Comparison of ENCODE assay signal across 8 mouse cellular contexts in the genomic region with DNA sequence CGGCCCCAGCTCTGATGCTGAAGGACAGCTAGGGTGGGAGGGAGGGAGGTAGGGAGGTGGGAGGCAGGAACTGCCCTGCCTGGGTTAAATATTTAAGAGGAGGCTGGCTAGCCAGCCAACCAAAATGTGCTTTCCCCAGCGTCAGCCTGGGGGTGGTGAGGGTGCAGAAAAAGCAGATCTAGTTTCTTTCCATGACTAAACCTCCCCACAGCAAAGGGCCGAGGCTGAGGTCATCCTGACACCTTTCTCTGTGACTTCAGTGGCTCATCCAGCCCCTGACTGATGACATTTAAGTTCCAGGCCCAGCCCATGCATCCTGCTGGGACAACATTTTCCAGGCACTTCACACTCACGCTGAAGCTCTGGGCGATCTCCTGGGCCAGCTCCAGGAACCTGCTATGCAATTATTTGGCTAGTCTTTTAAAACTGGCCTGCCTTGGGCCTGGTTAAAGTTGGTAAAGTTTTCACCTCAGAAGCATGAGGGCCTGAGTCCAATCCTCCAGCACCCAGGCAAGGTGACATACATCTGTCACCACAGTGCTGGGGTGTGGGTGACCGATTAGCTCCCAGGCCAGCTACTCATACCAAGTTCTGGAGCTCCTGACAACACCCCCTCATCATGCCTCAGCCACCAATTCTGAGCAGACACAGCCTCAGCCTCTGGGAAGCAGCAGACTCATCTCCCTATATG.
DNase-seq lines count a peak whose midpoint lies in the region; ATAC-seq and TF ChIP-seq lines count a peak whose summit lies in the region.

No protein-coding gene starts in this region.

- TF ChIP-seq POLR2A in limb, embryonic 14.5 days (IDR thresholded peaks at IDR 0.05; ENCODE audit: borderline replicate concordance, extremely low read depth, insufficient read depth, insufficient read length): no peak
- no peak for TF ChIP-seq POLR2A in cerebellum, adult 2 months (IDR thresholded peaks at IDR 0.05; ENCODE audit: borderline replicate concordance, insufficient read depth, low read length)

- H3K9ac ChIP-seq in hindbrain, embryonic 13.5 days: peak overlapping the region; percentile 46; the same call in 1 of the 2 replicates
- H3K9ac ChIP-seq in hindbrain, embryonic 16.5 days (ENCODE audit: low read depth, low read length): no peak overlapping the region
- 0 out of 2 replicates have a peak overlapping the region, but pooled peaks have one; percentile 43 for H3K9ac ChIP-seq in heart, postnatal 0 days (replicated peaks; ENCODE audit: low read depth, low read length)
- peak overlapping the region; percentile 25; the same call in 1 of the 2 replicates for H3K9ac ChIP-seq in limb, embryonic 14.5 days (ENCODE audit: low read depth, low read length, severe bottlenecking)
- H3K9ac ChIP-seq in midbrain, embryonic 13.5 days (replicated peaks): no peak overlapping the region

- 19% methylated on average over 6 of the region's 6 CpGs for WGBS in hindbrain, embryonic 13.5 days
- WGBS in hindbrain, embryonic 16.5 days: 31% methylated on average over 6 of the region's 6 CpGs
- WGBS in heart, postnatal 0 days: 9% methylated on average over 6 of the region's 6 CpGs
- 12% methylated on average over 6 of the region's 6 CpGs for WGBS in limb, embryonic 14.5 days
- WGBS in cerebellum, adult 2 months: 31% methylated on average over 6 of the region's 6 CpGs
- WGBS in midbrain, embryonic 13.5 days: 38% methylated on average over 6 of the region's 6 CpGs

- H3K4me1 ChIP-seq in hindbrain, embryonic 13.5 days (replicated peaks): peaks cover 37% of the 10 kb centered on the region
- peaks cover 22% of the 10 kb centered on the region for H3K4me1 ChIP-seq in hindbrain, embryonic 16.5 days (ENCODE audit: control insufficient read depth, insufficient read depth, low read depth, low read length)
- H3K4me1 ChIP-seq in heart, postnatal 0 days (ENCODE audit: control insufficient read depth, insufficient read depth): peaks cover 37% of the 10 kb centered on the region
- H3K4me1 ChIP-seq in limb, embryonic 14.5 days (ENCODE audit: control insufficient read depth, insufficient read depth, low read length): peaks cover 42% of the 10 kb centered on the region
- peaks cover 5% of the 10 kb centered on the region for H3K4me1 ChIP-seq in cerebellum, adult 2 months (ENCODE audit: control insufficient read depth, insufficient read depth, low read length)
- H3K4me1 ChIP-seq in midbrain, embryonic 13.5 days (replicated peaks): peaks cover 29% of the 10 kb centered on the region

- DNase-seq in adrenal gland, postnatal 14 days: peak; percentile 83
- peak; percentile 96 for DNase-seq in heart, postnatal 0 days (ENCODE audit: low spot score)
- DNase-seq in limb, embryonic 14.5 days (ENCODE audit: low spot score): peak; percentile 77
- DNase-seq in cerebellum, adult 2 months: no peak

- H3K4me3 ChIP-seq in hindbrain, embryonic 13.5 days: no peak overlapping the region
- H3K4me3 ChIP-seq in hindbrain, embryonic 16.5 days (ENCODE audit: low read length): no peak overlapping the region
- no peak overlapping the region for H3K4me3 ChIP-seq in heart, postnatal 0 days (ENCODE audit: low read depth, low read length)
- H3K4me3 ChIP-seq in limb, embryonic 14.5 days (replicated peaks; ENCODE audit: low read length): no peak overlapping the region
- no peak overlapping the region for H3K4me3 ChIP-seq in cerebellum, adult 2 months (replicated peaks; ENCODE audit: insufficient read depth, low read depth, low read length)
- H3K4me3 ChIP-seq in midbrain, embryonic 13.5 days (replicated peaks): no peak overlapping the region

- H3K27ac ChIP-seq in hindbrain, embryonic 13.5 days: no peak overlapping the region; the same call in 1 of the 2 replicates
- H3K27ac ChIP-seq in hindbrain, embryonic 16.5 days (ENCODE audit: low read depth, low read length): no peak overlapping the region
- H3K27ac ChIP-seq in heart, postnatal 0 days (ENCODE audit: low read depth): peak overlapping the region; percentile 97
- H3K27ac ChIP-seq in limb, embryonic 14.5 days (replicated peaks; ENCODE audit: low read depth, low read length): peak overlapping the region; percentile 91
- no peak overlapping the region for H3K27ac ChIP-seq in cerebellum, adult 2 months (ENCODE audit: insufficient read depth, low read length)
- H3K27ac ChIP-seq in midbrain, embryonic 13.5 days: no peak overlapping the region

- no peak; the same call in 1 of the 2 replicates for TF ChIP-seq CTCF in heart, postnatal 0 days (IDR thresholded peaks at IDR 0.05; ENCODE audit: low read depth)
- TF ChIP-seq CTCF in cerebellum, adult 2 months (IDR thresholded peaks at IDR 0.05; ENCODE audit: borderline replicate concordance, insufficient read depth, low read depth, low read length): no peak

- peak; percentile 92 for TF ChIP-seq EP300 in heart, postnatal 0 days (IDR thresholded peaks at IDR 0.05; ENCODE audit: low read depth)

- H3K9me3 ChIP-seq in hindbrain, embryonic 13.5 days: no peaks in the 10 kb centered on the region
- H3K9me3 ChIP-seq in hindbrain, embryonic 16.5 days (ENCODE audit: control insufficient read depth, low read length): no peaks in the 10 kb centered on the region
- no peaks in the 10 kb centered on the region for H3K9me3 ChIP-seq in heart, postnatal 0 days (replicated peaks; ENCODE audit: control insufficient read depth, low read length)
- H3K9me3 ChIP-seq in limb, embryonic 14.5 days (ENCODE audit: control insufficient read depth, low read length): no peaks in the 10 kb centered on the region
- H3K9me3 ChIP-seq in midbrain, embryonic 13.5 days: no peaks in the 10 kb centered on the region

- H3K27me3 ChIP-seq in hindbrain, embryonic 13.5 days: peaks cover 30% of the 10 kb centered on the region; the same call in 1 of the 2 replicates
- no peaks in the 10 kb centered on the region; the same call in 1 of the 2 replicates for H3K27me3 ChIP-seq in hindbrain, embryonic 16.5 days (replicated peaks; ENCODE audit: control insufficient read depth, insufficient read depth, low read length)
- H3K27me3 ChIP-seq in heart, postnatal 0 days (ENCODE audit: control insufficient read depth, insufficient read depth, low read length): no peaks in the 10 kb centered on the region
- H3K27me3 ChIP-seq in limb, embryonic 14.5 days (ENCODE audit: control insufficient read depth, insufficient read depth, low read length): no peaks in the 10 kb centered on the region
- no peaks in the 10 kb centered on the region for H3K27me3 ChIP-seq in cerebellum, adult 2 months (ENCODE audit: control insufficient read depth, insufficient read depth, low read length)
- peaks cover 15% of the 10 kb centered on the region; the same call in 1 of the 2 replicates for H3K27me3 ChIP-seq in midbrain, embryonic 13.5 days

- no peak overlapping the region for H3K4me2 ChIP-seq in hindbrain, embryonic 13.5 days
- H3K4me2 ChIP-seq in hindbrain, embryonic 16.5 days (ENCODE audit: low read length): no peak overlapping the region
- H3K4me2 ChIP-seq in heart, postnatal 0 days (ENCODE audit: low read depth, low read length): no peak overlapping the region
- H3K4me2 ChIP-seq in limb, embryonic 14.5 days (replicated peaks; ENCODE audit: low read depth, low read length, severe bottlenecking): 0 out of 2 replicates have a peak overlapping the region, but pooled peaks have one; percentile 13
- H3K4me2 ChIP-seq in midbrain, embryonic 13.5 days (replicated peaks): no peak overlapping the region

- ATAC-seq in hindbrain, embryonic 13.5 days (ENCODE audit: low FRiP score): no peak
- ATAC-seq in hindbrain, embryonic 16.5 days: no peak
- peak; percentile 81 for ATAC-seq in heart, postnatal 0 days (ENCODE audit: insufficient read depth, low read depth)
- ATAC-seq in limb, embryonic 14.5 days (ENCODE audit: low FRiP score, low read depth): peak; percentile 87
- ATAC-seq in granulocyte monocyte progenitor cell, adult 5-6 weeks (replicated peaks; ENCODE audit: poor library complexity, severe bottlenecking): no peak
- ATAC-seq in midbrain, embryonic 13.5 days: no peak

- no peaks in the 10 kb centered on the region for H3K36me3 ChIP-seq in hindbrain, embryonic 13.5 days
- no peaks in the 10 kb centered on the region for H3K36me3 ChIP-seq in hindbrain, embryonic 16.5 days (ENCODE audit: control insufficient read depth, insufficient read depth, low read length)
- H3K36me3 ChIP-seq in heart, postnatal 0 days (replicated peaks; ENCODE audit: control insufficient read depth, insufficient read depth, low read length): no peaks in the 10 kb centered on the region
- no peaks in the 10 kb centered on the region for H3K36me3 ChIP-seq in limb, embryonic 14.5 days (ENCODE audit: control insufficient read depth, insufficient read depth, low read length)
- H3K36me3 ChIP-seq in midbrain, embryonic 13.5 days: no peaks in the 10 kb centered on the region

Comparison
In these comparisons a context has a peak if more than half of its experiments do, and no peak if none do; other contexts are left out.
1. H3K9ac ChIP-seq: peak in hindbrain, embryonic 13.5 days (single experiment), heart, postnatal 0 days (single experiment) and limb, embryonic 14.5 days (single experiment); none in hindbrain, embryonic 16.5 days (single experiment) and midbrain, embryonic 13.5 days (single experiment).
2. ATAC-seq: peak in heart, postnatal 0 days (single experiment) and limb, embryonic 14.5 days (single experiment); none in hindbrain, embryonic 13.5 days (single experiment), hindbrain, embryonic 16.5 days (single experiment), granulocyte monocyte progenitor cell, adult 5-6 weeks (single experiment) and midbrain, embryonic 13.5 days (single experiment).
3. H3K27ac ChIP-seq: peak in heart, postnatal 0 days (single experiment) and limb, embryonic 14.5 days (single experiment); none in hindbrain, embryonic 13.5 days (single experiment), hindbrain, embryonic 16.5 days (single experiment), cerebellum, adult 2 months (single experiment) and midbrain, embryonic 13.5 days (single experiment).
4. DNase-seq: peak in adrenal gland, postnatal 14 days (single experiment), heart, postnatal 0 days (single experiment) and limb, embryonic 14.5 days (single experiment); none in cerebellum, adult 2 months (0 of 2).